Mouse (Mus musculus) G1E (cell line): Measurements from ENCODE around the gene Skap1.

Experiments used
- CTCF ChIP-seq: IDR thresholded peaks from 2 replicates; pipeline ENCODE4 v1.5.1; 2012; ENCODE audit warnings: low read depth, low read length, inconsistent platforms, mixed read lengths
- GATA1 ChIP-seq: IDR thresholded peaks from 2 replicates; pipeline ENCODE4 v1.6.1; 2012; ENCODE audit warnings: borderline replicate concordance, low read length, inconsistent platforms, mixed read lengths
- POLR2AphosphoS5 ChIP-seq: IDR thresholded peaks from 2 replicates; pipeline ENCODE4 v1.6.1; 2012; ENCODE audit warnings: low read depth, low read length, inconsistent platforms; ENCODE audit not compliant: insufficient replicate concordance
- TAL1 ChIP-seq: conservative IDR thresholded peaks from 2 replicates; pipeline ENCODE4 v1.6.1; 2012; ENCODE audit warnings: low read depth, low read length, inconsistent platforms, mixed read lengths

GRCm38 (mm10) chr11:96746648-96747047 lies 282.3 kb downstream of the Skap1 start:
- TF ChIP-seq TAL1 (no peak), GATA1 (no peak), CTCF (no peak), POLR2AphosphoS5 (no peak)
